9 mouse cellular contexts compared by ENCODE assay signal in genomic region chr4:88718715-88719114, GRCm38 (mm10). TPM values are rescaled to one million over a fixed set of nuclear protein-coding genes. Genes with fewer than 3 reads are reported as not detected.
A peak's percentile ranks its signal among the peaks of the same experiment; 100 is the strongest.
DNase-seq lines count a peak whose midpoint lies in the region; ATAC-seq lines count a peak whose summit lies in the region.
"Had no signal": no experiment of that assay in that cellular context is flagged by ENCODE, and none has a peak within 500 bp of the region (broad histone marks: within the 10 kb centered on the region; RNA-seq: fewer than 3 reads in every experiment).

No protein-coding gene starts in this region.

- no peak overlapping the region for H3K27ac ChIP-seq in heart, embryonic 10.5 days
- H3K27ac ChIP-seq in forebrain, embryonic 13.5 days: no peak overlapping the region
- H3K27ac ChIP-seq in liver, embryonic 12.5 days: no peak overlapping the region

- peak overlapping the region; percentile 61 for H3K4me2 ChIP-seq in forebrain, embryonic 13.5 days
- H3K4me2 ChIP-seq in liver, embryonic 12.5 days: peak overlapping the region; percentile 48

- no peak for DNase-seq in heart, embryonic 10.5 days (ENCODE audit: low spot score)
- DNase-seq in heart, adult 11 months: no peak
- peak; percentile 21 for DNase-seq in 3T3-L1 (ENCODE audit: low read depth, low spot score)
- no peak for DNase-seq in adrenal gland, adult 18-20 months (ENCODE audit: low spot score in 2 of 2)
- DNase-seq in adrenal gland, postnatal 4 days (ENCODE audit: low spot score in 2 of 2): no peak
- DNase-seq in urinary bladder, postnatal 14 days (ENCODE audit: low spot score): no peak
- DNase-seq: kidney, postnatal 10 days had no signal

- H3K27me3 ChIP-seq in heart, embryonic 10.5 days (ENCODE audit: insufficient read depth, poor library complexity, severe bottlenecking): no peaks in the 10 kb centered on the region
- no peaks in the 10 kb centered on the region for H3K27me3 ChIP-seq in forebrain, embryonic 13.5 days
- H3K27me3 ChIP-seq in liver, embryonic 12.5 days (replicated peaks): no peaks in the 10 kb centered on the region

- no peak for ATAC-seq in forebrain, embryonic 13.5 days
- no peak for ATAC-seq in liver, embryonic 12.5 days

- H3K9ac ChIP-seq in forebrain, embryonic 13.5 days: peak overlapping the region; percentile 51
- H3K9ac ChIP-seq in liver, embryonic 12.5 days: no peak overlapping the region

- H3K36me3 ChIP-seq in heart, embryonic 10.5 days: peaks cover 47% of the 10 kb centered on the region
- peaks cover 43% of the 10 kb centered on the region for H3K36me3 ChIP-seq in forebrain, embryonic 13.5 days (ENCODE audit: poor library complexity, severe bottlenecking)
- H3K36me3 ChIP-seq in liver, embryonic 12.5 days: peaks cover 51% of the 10 kb centered on the region

- WGBS in heart, embryonic 10.5 days: 43% methylated on average over 1 of the region's 1 CpGs
- 77% methylated on average over 1 of the region's 1 CpGs for WGBS in forebrain, embryonic 13.5 days
- 70% methylated on average over 1 of the region's 1 CpGs for WGBS in liver, embryonic 12.5 days (ENCODE audit: insufficient replicate concordance)

- peak overlapping the region; percentile 98 for H3K4me3 ChIP-seq in heart, embryonic 10.5 days
- peak overlapping the region; percentile 31 for H3K4me3 ChIP-seq in forebrain, embryonic 13.5 days
- H3K4me3 ChIP-seq in liver, embryonic 12.5 days: peak overlapping the region; percentile 19

- H3K4me1 ChIP-seq in heart, embryonic 10.5 days: peaks cover 14% of the 10 kb centered on the region
- peaks cover 35% of the 10 kb centered on the region for H3K4me1 ChIP-seq in forebrain, embryonic 13.5 days
- peaks cover 34% of the 10 kb centered on the region for H3K4me1 ChIP-seq in liver, embryonic 12.5 days

- no peaks in the 10 kb centered on the region for H3K9me3 ChIP-seq in heart, embryonic 10.5 days
- no peaks in the 10 kb centered on the region for H3K9me3 ChIP-seq in forebrain, embryonic 13.5 days (replicated peaks)
- no peaks in the 10 kb centered on the region for H3K9me3 ChIP-seq in liver, embryonic 12.5 days (replicated peaks)

RNA-seq across cellular contexts. Expression of gene Gm26566, which starts 2.9 kb away (rescaled TPM):
- polyA plus RNA-seq in heart, embryonic 10.5 days (2016; fragmentation: Nextera tagmentation; extraction: Ambion mirVana): 1.1 and 1.2 TPM in 2 replicates
- polyA plus RNA-seq in forebrain, embryonic 13.5 days (2015; fragmentation: Nextera tagmentation; extraction: Ambion mirVana): 1.1 and 2.1 TPM in 2 replicates
- 0.29 and 0.43 TPM in 2 replicates for polyA plus RNA-seq in liver, embryonic 12.5 days (2016; fragmentation: Nextera tagmentation; extraction: Ambion mirVana)
- total RNA-seq in adrenal gland, adult 18-20 months (2021): under 1 TPM in 1 of 2 experiments, not detected in 1; 0.40 TPM
- total RNA-seq in adrenal gland, postnatal 4 days (2021): under 1 TPM; 0.31 to 0.48 TPM

RNA-seq across cellular contexts. Expression of gene Klhl9, which starts 3.5 kb away (rescaled TPM):
- polyA plus RNA-seq in heart, embryonic 10.5 days (2016; fragmentation: Nextera tagmentation; extraction: Ambion mirVana): 83.9 and 88.7 TPM in 2 replicates
- polyA plus RNA-seq in forebrain, embryonic 13.5 days (2015; fragmentation: Nextera tagmentation; extraction: Ambion mirVana): 120 and 125 TPM in 2 replicates
- 38.0 and 38.7 TPM in 2 replicates for polyA plus RNA-seq in liver, embryonic 12.5 days (2016; fragmentation: Nextera tagmentation; extraction: Ambion mirVana)
- 10 to 100 TPM; 77.8 to 85.0 TPM for total RNA-seq in adrenal gland, adult 18-20 months (2021)
- total RNA-seq in adrenal gland, postnatal 4 days (2021): 10 to 100 TPM; 85.2 to 88.5 TPM

RNA-seq across cellular contexts. Expression of gene Ifnab, which starts 27.6 kb away (rescaled TPM):
- polyA plus RNA-seq in heart, embryonic 10.5 days (2016; fragmentation: Nextera tagmentation; extraction: Ambion mirVana): not detected in 2 replicates
- not detected in 2 replicates for polyA plus RNA-seq in forebrain, embryonic 13.5 days (2015; fragmentation: Nextera tagmentation; extraction: Ambion mirVana)
- not detected in 2 replicates for polyA plus RNA-seq in liver, embryonic 12.5 days (2016; fragmentation: Nextera tagmentation; extraction: Ambion mirVana)
- total RNA-seq in adrenal gland, adult 18-20 months (2021): not detected
- total RNA-seq in adrenal gland, postnatal 4 days (2021): not detected

RNA-seq across cellular contexts. Expression of gene Ifna2, which starts 35.0 kb away (rescaled TPM):
- polyA plus RNA-seq in heart, embryonic 10.5 days (2016; fragmentation: Nextera tagmentation; extraction: Ambion mirVana): not detected in 2 replicates
- not detected in 2 replicates for polyA plus RNA-seq in forebrain, embryonic 13.5 days (2015; fragmentation: Nextera tagmentation; extraction: Ambion mirVana)
- polyA plus RNA-seq in liver, embryonic 12.5 days (2016; fragmentation: Nextera tagmentation; extraction: Ambion mirVana): not detected in 2 replicates
- total RNA-seq in adrenal gland, adult 18-20 months (2021): not detected
- not detected for total RNA-seq in adrenal gland, postnatal 4 days (2021)

RNA-seq across cellular contexts. Expression of gene Gm13271, which starts 36.0 kb away (rescaled TPM):
- polyA plus RNA-seq in heart, embryonic 10.5 days (2016; fragmentation: Nextera tagmentation; extraction: Ambion mirVana): 0.30 TPM in 1 of 2 replicates, not detected in the other
- not detected in 2 replicates for polyA plus RNA-seq in forebrain, embryonic 13.5 days (2015; fragmentation: Nextera tagmentation; extraction: Ambion mirVana)
- not detected in 2 replicates for polyA plus RNA-seq in liver, embryonic 12.5 days (2016; fragmentation: Nextera tagmentation; extraction: Ambion mirVana)
- not detected for total RNA-seq in adrenal gland, adult 18-20 months (2021)
- not detected for total RNA-seq in adrenal gland, postnatal 4 days (2021)

Comparison
In these comparisons a context has a peak if more than half of its experiments do, and no peak if none do; other contexts are left out.
1. H3K4me3 ChIP-seq: peak in every context shown above with its lines; median percentile 98 in heart, embryonic 10.5 days; 31 in forebrain, embryonic 13.5 days; 19 in liver, embryonic 12.5 days.